Mouse (Mus musculus): Measurements from ENCODE around the gene Mboat1. TPM values are rescaled to one million over a fixed set of nuclear protein-coding genes. Genes with fewer than 3 reads are reported as not detected.

Mboat1 gene
- polyA plus RNA-seq, 1 experiment: 6.9 TPM

- 98% methylated on average over 2 of the region's 2 CpGs for WGBS
- Histone ChIP-seq H3K27ac (ENCODE audit: insufficient read depth, low read depth, low read length) (no peak overlapping the region), H3K4me3 (ENCODE audit: insufficient read depth, low read depth, low read length) (no peak overlapping the region), H3K36me3 (ENCODE audit: control insufficient read depth, insufficient read depth, low read length) (no peaks in the 10 kb centered on the region), H3K4me1 (ENCODE audit: control insufficient read depth, insufficient read depth, low read length) (peaks cover 9% of the 10 kb centered on the region; the same call in 1 of the 2 replicates), H3K27me3 (replicated peaks; ENCODE audit: control insufficient read depth, insufficient read depth, low read length) (no peaks in the 10 kb centered on the region)
- TF ChIP-seq POLR2A (IDR thresholded peaks at IDR 0.05; ENCODE audit: low read depth, low read length): no peak
- no peak for TF ChIP-seq CTCF (conservative IDR thresholded peaks at IDR 0.05; ENCODE audit: insufficient read depth, insufficient read length, low read depth, low read length)
- DNase-seq: no peak
Observed at GRCm38 (mm10) chr13:30163521-30163920, 27.2 kb downstream of the Mboat1 start.

- Histone ChIP-seq H3K4me3 (ENCODE audit: insufficient read depth, low read depth, low read length) (no peak overlapping the region), H3K27me3 (replicated peaks; ENCODE audit: control insufficient read depth, insufficient read depth, low read length) (no peaks in the 10 kb centered on the region), H3K36me3 (ENCODE audit: control insufficient read depth, insufficient read depth, low read length) (no peaks in the 10 kb centered on the region), H3K4me1 (ENCODE audit: control insufficient read depth, insufficient read depth, low read length) (peaks cover 4% of the 10 kb centered on the region; the same call in 1 of the 2 replicates), H3K27ac (ENCODE audit: insufficient read depth, low read depth, low read length) (no peak overlapping the region; the same call in 1 of the 2 replicates)
- no peak for TF ChIP-seq POLR2A (IDR thresholded peaks at IDR 0.05; ENCODE audit: low read depth, low read length)
- no peak for TF ChIP-seq CTCF (conservative IDR thresholded peaks at IDR 0.05; ENCODE audit: insufficient read depth, insufficient read length, low read depth, low read length)
- DNase-seq: peak; percentile 9
- WGBS: 61% methylated on average over 13 of the region's 14 CpGs
Observed at GRCm38 (mm10) chr13:30166138-30167090, 30.1 kb downstream of the Mboat1 start.

- Histone ChIP-seq H3K4me1 (ENCODE audit: control insufficient read depth, insufficient read depth, low read length) (peaks cover 4% of the 10 kb centered on the region; the same call in 1 of the 2 replicates), H3K27ac (ENCODE audit: insufficient read depth, low read depth, low read length) (no peak overlapping the region), H3K36me3 (ENCODE audit: control insufficient read depth, insufficient read depth, low read length) (no peaks in the 10 kb centered on the region), H3K27me3 (replicated peaks; ENCODE audit: control insufficient read depth, insufficient read depth, low read length) (no peaks in the 10 kb centered on the region), H3K4me3 (ENCODE audit: insufficient read depth, low read depth, low read length) (no peak overlapping the region)
- WGBS: 80% methylated on average over 4 of the region's 4 CpGs
- no peak for TF ChIP-seq POLR2A (IDR thresholded peaks at IDR 0.05; ENCODE audit: low read depth, low read length)
- TF ChIP-seq CTCF (conservative IDR thresholded peaks at IDR 0.05; ENCODE audit: insufficient read depth, insufficient read length, low read depth, low read length): no peak
- peak; percentile 16 for DNase-seq
Observed at GRCm38 (mm10) chr13:30167499-30167898, 31.2 kb downstream of the Mboat1 start.

- no peak for TF ChIP-seq POLR2A (IDR thresholded peaks at IDR 0.05; ENCODE audit: low read depth, low read length)
- TF ChIP-seq CTCF (conservative IDR thresholded peaks at IDR 0.05; ENCODE audit: insufficient read depth, insufficient read length, low read depth, low read length): no peak
- no peak for DNase-seq
- 79% methylated on average over 4 of the region's 4 CpGs for WGBS
- Histone ChIP-seq H3K4me3 (ENCODE audit: insufficient read depth, low read depth, low read length) (no peak overlapping the region), H3K4me1 (ENCODE audit: control insufficient read depth, insufficient read depth, low read length) (peaks cover 4% of the 10 kb centered on the region; the same call in 1 of the 2 replicates), H3K27ac (ENCODE audit: insufficient read depth, low read depth, low read length) (no peak overlapping the region; the same call in 1 of the 2 replicates), H3K27me3 (replicated peaks; ENCODE audit: control insufficient read depth, insufficient read depth, low read length) (no peaks in the 10 kb centered on the region), H3K36me3 (ENCODE audit: control insufficient read depth, insufficient read depth, low read length) (no peaks in the 10 kb centered on the region)
Observed at GRCm38 (mm10) chr13:30168803-30169202, 32.5 kb downstream of the Mboat1 start.

- TF ChIP-seq CTCF (conservative IDR thresholded peaks at IDR 0.05; ENCODE audit: insufficient read depth, insufficient read length, low read depth, low read length) (no peak), POLR2A (IDR thresholded peaks at IDR 0.05; ENCODE audit: low read depth, low read length) (no peak)
- Histone ChIP-seq H3K36me3 (ENCODE audit: control insufficient read depth, insufficient read depth, low read length) (no peaks in the 10 kb centered on the region), H3K27me3 (replicated peaks; ENCODE audit: control insufficient read depth, insufficient read depth, low read length) (no peaks in the 10 kb centered on the region), H3K4me3 (ENCODE audit: insufficient read depth, low read depth, low read length) (no peak overlapping the region), H3K27ac (ENCODE audit: insufficient read depth, low read depth, low read length) (no peak overlapping the region), H3K4me1 (ENCODE audit: control insufficient read depth, insufficient read depth, low read length) (peaks cover 4% of the 10 kb centered on the region; the same call in 1 of the 2 replicates)
- no peak for DNase-seq
- WGBS: 81% methylated on average over 6 of the region's 6 CpGs
Observed at GRCm38 (mm10) chr13:30170061-30170460, 33.8 kb downstream of the Mboat1 start.

- H3K4me3 ChIP-seq (ENCODE audit: insufficient read depth, low read depth, low read length): no peak overlapping the region
- H3K27ac ChIP-seq (ENCODE audit: insufficient read depth, low read depth, low read length): no peak overlapping the region
- no peaks in the 10 kb centered on the region for H3K36me3 ChIP-seq (ENCODE audit: control insufficient read depth, insufficient read depth, low read length)
- TF ChIP-seq CTCF (conservative IDR thresholded peaks at IDR 0.05; ENCODE audit: insufficient read depth, insufficient read length, low read depth, low read length) (no peak), POLR2A (IDR thresholded peaks at IDR 0.05; ENCODE audit: low read depth, low read length) (no peak)
- DNase-seq: no peak
- WGBS: 82% methylated on average over 4 of the region's 4 CpGs
- no peaks in the 10 kb centered on the region for H3K4me1 ChIP-seq (ENCODE audit: control insufficient read depth, insufficient read depth, low read length)
- H3K27me3 ChIP-seq (replicated peaks; ENCODE audit: control insufficient read depth, insufficient read depth, low read length): no peaks in the 10 kb centered on the region
Observed at GRCm38 (mm10) chr13:30174586-30174985, 38.3 kb downstream of the Mboat1 start.

GRCm38 (mm10) chr13:30177356-30177755 lies 41.1 kb downstream of the Mboat1 start:
- DNase-seq: no peak
- Histone ChIP-seq H3K4me1 (ENCODE audit: control insufficient read depth, insufficient read depth, low read length) (no peaks in the 10 kb centered on the region), H3K27me3 (replicated peaks; ENCODE audit: control insufficient read depth, insufficient read depth, low read length) (no peaks in the 10 kb centered on the region), H3K27ac (ENCODE audit: insufficient read depth, low read depth, low read length) (no peak overlapping the region), H3K36me3 (ENCODE audit: control insufficient read depth, insufficient read depth, low read length) (no peaks in the 10 kb centered on the region), H3K4me3 (ENCODE audit: insufficient read depth, low read depth, low read length) (no peak overlapping the region)
- TF ChIP-seq POLR2A (IDR thresholded peaks at IDR 0.05; ENCODE audit: low read depth, low read length) (no peak), CTCF (conservative IDR thresholded peaks at IDR 0.05; ENCODE audit: insufficient read depth, insufficient read length, low read depth, low read length) (no peak)
- WGBS: 84% methylated on average over 6 of the region's 6 CpGs
